Mouse (Mus musculus) megakaryocyte-erythroid progenitor cell, adult 5-6 weeks (primary cell): ENCODE results near the gene Susd6. TPM values are rescaled to one million over a fixed set of nuclear protein-coding genes. Genes with fewer than 3 reads are reported as not detected.
"Not testable (repeated sequence)": the region's sequence is repeated elsewhere in the genome, so short reads cannot be mapped to it uniquely, and the experiment has no call there.

ENCODE experiments used
- ATAC-seq: replicated peaks from 2 replicates; pipeline ENCODE4 v1.8.0; 2016; ENCODE audit warnings: mild to moderate bottlenecking, inconsistent platforms; ENCODE audit not compliant: severe bottlenecking, poor library complexity, low FRiP score, low TSS enrichment
- total RNA-seq, 2 experiments: library from RNA; stranded (forward) in 1 of 2; stranded (reverse) in 1 of 2; fragments of 200-1000, 215-1000 nt in 1 of 2; fragments of >200 nt in 1 of 2; fragmentation: Nextera tagmentation in 1 of 2; gene quantifications; 2 replicates each; pipeline ENCODE4 v1.2.3; 2014 to 2017

Susd6 gene
- total RNA-seq, 2 experiments from 2014 or later: 26.4 to 27.0 TPM

- ATAC-seq: peak; percentile 68
These were observed 6.4 kb upstream of the Susd6 start for GRCm38 (mm10) chr12:80783889-80784288.

DNA sequence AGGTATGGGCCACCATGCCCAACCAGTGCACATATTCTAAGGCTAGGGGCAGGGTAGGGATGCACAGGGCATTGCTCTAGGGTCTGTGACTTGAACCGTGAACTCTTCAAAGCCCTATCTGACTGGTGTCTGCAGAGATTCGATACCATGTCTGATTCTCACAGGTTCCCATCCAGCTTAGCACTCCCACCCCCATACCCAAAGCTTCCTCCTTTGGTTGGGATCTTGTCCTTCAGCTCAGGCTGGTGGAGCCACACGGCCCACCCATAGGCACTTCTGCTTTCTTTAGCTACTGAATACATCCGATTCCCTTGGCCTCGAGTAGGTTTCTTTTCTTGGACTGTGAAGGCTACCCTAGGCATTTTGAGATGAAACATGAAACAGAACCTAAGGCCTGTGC is 5.3 kb upstream of the Susd6 start:
- ATAC-seq: no peak

GRCm38 (mm10) chr12:80785597-80785996 is 4.7 kb upstream of the Susd6 start:
- ATAC-seq: no peak

GRCm38 (mm10) chr12:80786591-80786990 is 3.7 kb upstream of the Susd6 start:
- ATAC-seq: no peak

DNA sequence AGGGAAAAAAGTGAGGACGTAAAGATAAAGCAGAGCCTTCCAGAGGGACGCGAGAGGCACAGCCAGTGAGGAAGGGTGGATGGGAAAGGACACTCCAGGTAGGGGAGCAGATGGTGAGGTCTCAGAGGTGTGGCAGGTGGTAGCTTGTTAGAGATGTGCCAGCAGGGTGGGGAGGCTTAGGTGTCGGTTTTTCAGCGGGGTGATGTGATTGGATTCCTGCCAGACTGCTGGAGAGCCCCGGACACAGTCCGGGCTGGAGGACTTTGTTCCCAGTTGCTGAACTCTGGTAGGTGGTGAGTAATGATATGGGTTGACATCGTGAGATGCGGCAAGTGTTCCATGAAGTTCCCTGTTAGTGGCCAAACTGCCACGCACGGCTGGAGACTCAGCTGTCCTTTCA is 2.7 kb upstream of the Susd6 start:
- no peak for ATAC-seq

DNA sequence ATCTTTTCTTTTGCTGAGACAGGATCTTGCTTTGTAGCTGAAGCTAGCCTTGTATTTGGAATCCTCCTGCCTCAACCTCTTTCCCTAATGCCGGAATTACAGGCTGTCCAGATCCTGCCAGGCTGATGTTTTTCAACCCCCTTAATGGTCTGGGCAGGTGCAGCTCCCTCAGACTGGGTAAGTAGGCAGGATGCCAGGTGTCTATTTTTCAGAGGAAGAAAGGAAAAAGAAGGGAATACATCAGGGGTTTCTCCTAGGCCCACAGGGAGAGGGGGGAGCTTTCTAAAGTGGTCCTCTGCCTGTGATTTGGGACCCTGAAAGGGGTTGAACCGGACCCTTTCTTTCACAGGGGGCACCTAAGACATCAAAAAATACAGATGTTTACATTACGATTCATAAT is 2.1 kb upstream of the Susd6 start:
- no peak for ATAC-seq

GRCm38 (mm10) chr12:80789276-80789675 is 1.0 kb upstream of the Susd6 start:
- not testable (repeated sequence) for ATAC-seq

- ATAC-seq: 0 out of 2 replicates have a peak, but pooled peaks have one; percentile 11
These were observed 625 bp downstream of the Susd6 start for GRCm38 (mm10) chr12:80790700-80791570.

- ATAC-seq: peak; percentile 62
These were observed 1.5 kb downstream of the Susd6 start for GRCm38 (mm10) chr12:80791571-80792444.

- ATAC-seq: no peak
These were observed 2.6 kb downstream of the Susd6 start for GRCm38 (mm10) chr12:80792867-80793266.

DNA sequence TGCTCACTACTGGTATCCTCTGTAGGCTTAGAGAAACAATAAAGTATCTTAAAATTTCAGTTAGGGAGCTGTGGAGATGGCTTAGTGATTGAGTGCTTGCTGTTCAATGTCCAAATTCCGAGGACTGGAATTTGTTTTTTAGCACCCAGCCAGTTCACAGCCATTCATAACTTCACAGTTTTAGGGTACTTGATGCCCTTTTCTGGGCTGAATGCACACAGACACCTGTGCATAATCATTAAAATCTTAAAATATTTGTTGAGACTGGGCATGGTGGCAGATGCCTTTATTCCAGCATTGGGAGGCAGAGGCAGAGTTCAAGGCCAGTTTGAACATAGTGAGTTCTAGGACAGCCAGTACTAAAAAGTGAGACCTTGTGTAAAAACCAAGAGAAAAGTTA is 3.2 kb downstream of the Susd6 start:
- ATAC-seq: no peak

- ATAC-seq: no peak
These were observed 4.2 kb downstream of the Susd6 start for GRCm38 (mm10) chr12:80794522-80794921.

DNA sequence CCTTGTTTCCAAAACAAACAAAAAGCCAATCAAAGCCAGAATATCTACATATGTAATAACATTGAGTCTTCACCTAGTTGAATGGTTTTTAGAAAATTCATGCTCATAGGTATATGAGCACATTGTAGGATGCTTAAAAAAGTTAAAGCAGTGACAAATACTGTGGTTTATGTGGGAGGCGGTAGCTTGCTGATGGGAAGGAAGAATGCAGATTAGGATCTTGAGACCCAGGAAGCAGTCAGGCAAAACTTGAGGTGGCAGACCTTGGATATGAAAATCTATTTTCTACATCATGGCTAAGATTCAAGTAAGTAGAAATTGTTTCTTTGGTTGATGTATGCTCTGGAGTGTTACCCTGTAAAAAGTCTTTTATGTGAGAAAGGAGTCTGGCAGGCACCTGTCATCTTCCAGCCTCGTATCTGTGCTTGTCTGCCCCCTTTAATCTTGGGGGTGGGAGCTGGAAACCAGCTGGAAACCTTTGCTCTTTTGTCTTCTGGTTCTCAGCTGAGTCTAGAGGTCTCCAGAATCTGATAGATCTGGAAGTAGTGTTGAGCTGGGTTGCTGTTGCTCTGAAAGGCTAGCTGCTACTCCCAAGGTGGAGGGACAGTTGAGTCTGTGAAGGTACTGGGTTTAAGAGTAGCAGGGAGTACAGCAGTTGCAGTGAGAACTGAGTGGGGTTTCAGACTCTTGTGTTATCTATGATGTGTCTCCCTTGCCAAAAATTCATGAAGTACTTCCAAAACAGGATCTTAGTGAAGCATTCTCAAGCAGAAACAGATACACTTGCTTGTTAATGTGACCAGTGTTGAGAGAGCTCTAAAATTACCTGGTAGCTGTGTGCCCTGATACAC is 4.8 kb downstream of the Susd6 start:
- ATAC-seq: no peak

- ATAC-seq: no peak
These were observed 8.0 kb downstream of the Susd6 start for GRCm38 (mm10) chr12:80798271-80798670.

GRCm38 (mm10) chr12:80800156-80800555 is 9.8 kb downstream of the Susd6 start:
- no peak for ATAC-seq

- no peak for ATAC-seq
These were observed 11.1 kb downstream of the Susd6 start for GRCm38 (mm10) chr12:80801443-80801842.

GRCm38 (mm10) chr12:80803924-80804323 is 13.6 kb downstream of the Susd6 start:
- no peak for ATAC-seq

GRCm38 (mm10) chr12:80804861-80805428 is 14.6 kb downstream of the Susd6 start:
- peak; percentile 42 for ATAC-seq

DNA sequence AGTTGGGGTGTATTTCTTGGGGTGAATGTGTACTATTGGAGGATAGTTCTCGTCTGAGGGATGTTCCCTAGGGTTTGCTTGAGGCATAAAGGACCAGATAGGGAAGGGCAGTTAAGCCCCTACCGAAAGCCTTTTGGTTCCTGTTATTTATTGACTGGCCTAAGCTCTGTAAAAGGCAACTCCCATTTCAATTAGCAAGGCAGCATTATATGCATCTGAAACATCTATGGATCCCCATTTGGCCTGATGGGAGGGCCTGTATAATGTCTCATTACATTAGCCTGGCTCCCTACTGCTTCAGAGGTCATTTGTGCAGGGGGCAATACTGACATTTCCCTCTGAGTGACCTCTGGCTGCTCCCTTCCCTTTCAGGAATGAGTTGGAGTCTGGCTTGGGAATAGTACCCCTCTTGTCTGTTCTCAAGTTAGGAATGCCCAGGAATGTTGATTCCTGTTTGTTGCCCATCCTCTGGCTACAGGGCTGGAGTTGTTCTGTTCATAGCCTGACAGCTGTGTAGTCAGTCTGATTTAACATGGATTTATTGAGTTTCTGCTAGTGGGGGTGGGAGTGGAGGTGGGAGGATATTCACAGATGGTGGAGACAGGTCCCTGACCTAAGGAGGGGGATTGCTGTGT is 17.3 kb downstream of the Susd6 start:
- ATAC-seq: no peak
